Mouse (Mus musculus) natural killer cell, adult 2 months (primary cell): ENCODE measurements at regions not wholly inside any gene's neighbourhood (a gene's known extent, or its start where the extent isn't known, plus 50 kb on each side); places are given as distances from the start of the nearest gene placed in this dataset.

Source experiments
- DNase-seq, 2 experiments: peaks; one replicate each; pipeline ENCODE4 v3.0.0; 2022; ENCODE audit warnings: low spot score in 2 of 2

GRCm38 (mm10) chr12:32640591-32640990, 178.8 kb upstream of the Nampt start:
- no peak for DNase-seq

GRCm38 (mm10) chr12:32642493-32642892, 176.9 kb upstream of the Nampt start:
- peak in 1 of 2 experiments; percentile 23 for DNase-seq

DNA sequence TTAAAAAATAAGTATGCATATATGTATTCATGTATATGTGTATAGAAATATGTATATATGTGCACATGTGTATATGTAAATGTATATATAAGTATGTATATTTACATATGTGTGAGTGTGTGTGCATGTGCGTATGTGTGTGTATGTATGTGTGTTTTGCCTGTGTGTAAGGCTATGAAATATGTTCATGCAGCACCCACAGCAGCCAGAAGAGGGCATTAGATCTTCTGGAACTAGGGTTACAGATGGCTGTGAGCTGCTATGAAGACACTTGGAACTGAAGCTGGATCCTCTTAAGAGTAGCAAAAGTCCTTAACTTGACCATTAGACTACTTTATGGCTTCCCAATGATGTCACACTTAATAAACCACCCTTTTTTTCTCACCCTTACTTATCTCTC, 166.2 kb upstream of the Nampt start:
- DNase-seq = no peak

GRCm38 (mm10) chr12:32656194-32656593, 163.2 kb upstream of the Nampt start:
- no peak for DNase-seq

DNA sequence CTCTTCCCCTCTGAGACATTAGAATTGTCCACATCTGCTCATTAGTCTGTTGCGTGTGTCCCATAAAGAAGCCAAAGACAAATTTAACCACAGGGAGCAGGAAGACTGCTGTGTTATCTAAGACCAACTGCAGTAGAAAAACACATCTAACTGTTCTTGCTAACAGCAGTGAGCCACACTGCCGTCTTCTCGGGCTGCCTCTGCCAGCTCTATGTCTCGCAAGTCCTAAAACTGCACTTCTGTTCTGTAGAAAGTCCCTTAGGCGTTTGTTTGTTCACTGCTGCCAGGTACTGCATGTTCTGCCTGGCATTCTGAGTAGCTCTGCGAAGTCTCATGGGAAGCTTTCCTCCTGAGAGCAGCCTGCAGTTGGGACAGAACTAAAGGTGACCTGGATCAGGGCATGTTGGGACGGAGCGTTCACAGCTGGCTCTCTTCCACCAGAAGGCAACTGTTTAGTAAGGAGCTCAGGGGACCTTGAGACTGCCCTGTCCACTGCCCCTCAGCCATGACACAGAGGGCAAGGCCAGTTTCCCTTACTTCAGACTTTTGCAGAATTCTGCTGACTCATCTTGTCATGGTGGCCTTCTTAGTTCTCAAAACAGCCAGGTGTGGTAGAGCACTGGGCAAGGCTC, 157.4 kb upstream of the Nampt start:
- DNase-seq = no peak

GRCm38 (mm10) chr12:32666040-32666439, 153.3 kb upstream of the Nampt start:
- no peak for DNase-seq

- no peak for DNase-seq
Measured at GRCm38 (mm10) chr12:32677908-32678307, 141.4 kb upstream of the Nampt start.

DNA sequence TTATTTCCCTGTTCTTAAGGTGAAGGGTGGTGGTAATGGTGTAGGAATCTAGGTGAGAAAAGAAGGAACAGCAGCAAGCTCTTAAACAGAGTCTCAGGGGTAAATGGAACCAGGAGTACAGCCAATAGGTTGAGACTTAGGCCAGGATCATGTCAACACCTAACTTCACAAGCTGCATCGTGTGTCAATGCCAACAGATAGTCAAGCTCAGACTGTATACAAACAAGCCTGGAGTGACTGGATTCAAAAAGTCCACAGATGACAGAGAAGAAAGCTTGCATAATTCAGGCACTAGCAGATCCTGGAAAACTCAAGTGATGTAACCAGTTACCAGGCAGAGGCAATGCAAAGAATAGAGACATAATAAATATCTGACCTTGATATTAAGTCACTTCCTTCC, 140.6 kb upstream of the Nampt start:
- no peak for DNase-seq

DNA sequence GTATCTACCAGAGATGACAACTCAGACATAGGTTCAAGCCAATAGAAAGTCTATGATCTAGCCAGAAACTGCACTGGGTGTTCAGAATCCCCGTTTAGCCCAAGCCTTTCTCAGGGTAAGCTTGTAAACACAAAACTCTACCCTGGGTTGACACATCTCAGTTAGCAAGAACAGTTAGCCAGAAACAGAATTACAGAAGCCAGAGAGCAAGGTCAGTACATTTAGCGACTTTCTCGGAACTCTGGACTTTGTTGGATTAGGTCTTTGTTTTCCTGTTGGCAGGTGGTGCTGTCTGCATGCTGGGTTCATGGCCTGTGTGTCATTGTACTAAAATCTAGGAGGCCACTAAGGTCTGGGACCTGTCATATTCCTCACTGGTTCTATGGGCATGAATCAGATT, 137.4 kb upstream of the Nampt start:
- DNase-seq = no peak

- no peak for DNase-seq
Measured at GRCm38 (mm10) chr12:32683375-32683774, 136.0 kb upstream of the Nampt start.

DNA sequence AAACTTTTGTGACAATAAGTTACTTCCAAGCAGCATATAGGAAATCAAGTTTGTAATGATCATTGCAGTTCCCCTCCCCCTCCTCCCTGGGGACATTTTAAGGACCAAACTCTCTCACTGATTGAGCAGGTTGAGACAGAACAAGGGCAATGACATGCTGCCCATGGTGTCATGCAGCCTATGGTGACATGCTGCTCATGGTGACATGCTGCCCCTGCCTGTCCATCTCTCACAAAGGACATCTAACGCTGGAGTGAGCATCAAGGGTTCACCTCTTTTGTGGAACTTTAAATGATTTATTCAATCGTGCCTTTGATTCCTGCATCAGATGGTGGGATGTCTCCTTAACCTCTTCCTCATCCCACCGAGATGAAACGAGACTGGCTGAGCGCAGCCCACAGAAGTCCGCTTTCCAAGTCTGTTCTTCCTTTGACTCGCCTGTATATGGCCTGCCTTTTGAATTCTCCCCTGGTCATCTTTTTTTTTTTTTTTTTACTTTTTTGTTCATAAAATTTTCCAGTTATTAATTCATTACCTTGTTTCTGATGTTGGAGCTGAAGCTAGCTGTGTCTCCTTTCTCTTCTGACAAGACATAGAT, 133.5 kb upstream of the Nampt start:
- no peak for DNase-seq

DNA sequence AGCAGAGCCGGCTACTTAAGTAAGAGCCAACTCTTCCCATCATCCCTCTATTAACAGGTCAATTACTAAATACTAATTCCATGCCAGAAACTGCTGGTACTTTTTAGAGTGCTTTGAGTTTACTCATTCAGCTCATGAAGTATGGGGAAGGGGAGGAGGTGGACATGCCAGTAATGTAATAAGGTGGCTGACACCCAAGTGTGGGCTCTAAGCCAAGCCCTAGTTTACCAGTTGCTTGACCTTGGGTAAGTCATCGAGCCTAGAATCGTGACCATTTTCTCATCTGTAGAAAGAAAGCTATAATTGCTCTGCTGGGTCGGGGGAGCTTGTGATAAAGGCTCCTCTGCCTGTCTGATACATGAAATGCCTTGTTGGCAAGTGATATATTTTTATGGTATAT, 130.0 kb upstream of the Nampt start:
- DNase-seq = no peak

DNA sequence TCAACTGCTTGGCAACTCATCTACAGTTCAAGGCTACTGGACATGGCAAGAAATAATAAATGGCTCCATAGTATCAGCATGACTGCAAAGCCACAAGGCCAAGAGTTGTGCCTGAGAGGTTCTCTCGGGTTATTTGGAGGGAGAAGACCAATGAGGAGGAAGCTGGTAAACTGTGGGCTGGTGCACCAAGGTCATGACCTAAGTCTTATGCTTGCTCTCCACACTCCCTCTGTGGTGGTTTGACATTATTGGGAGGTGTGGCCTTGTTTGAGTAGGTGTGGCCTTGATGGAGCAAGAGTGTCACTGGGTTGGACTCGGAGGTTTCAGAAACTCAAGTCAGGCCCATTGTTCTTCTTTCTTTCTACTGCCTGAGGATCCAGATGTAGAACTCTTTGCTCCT, 129.2 kb upstream of the Nampt start:
- DNase-seq = no peak

DNA sequence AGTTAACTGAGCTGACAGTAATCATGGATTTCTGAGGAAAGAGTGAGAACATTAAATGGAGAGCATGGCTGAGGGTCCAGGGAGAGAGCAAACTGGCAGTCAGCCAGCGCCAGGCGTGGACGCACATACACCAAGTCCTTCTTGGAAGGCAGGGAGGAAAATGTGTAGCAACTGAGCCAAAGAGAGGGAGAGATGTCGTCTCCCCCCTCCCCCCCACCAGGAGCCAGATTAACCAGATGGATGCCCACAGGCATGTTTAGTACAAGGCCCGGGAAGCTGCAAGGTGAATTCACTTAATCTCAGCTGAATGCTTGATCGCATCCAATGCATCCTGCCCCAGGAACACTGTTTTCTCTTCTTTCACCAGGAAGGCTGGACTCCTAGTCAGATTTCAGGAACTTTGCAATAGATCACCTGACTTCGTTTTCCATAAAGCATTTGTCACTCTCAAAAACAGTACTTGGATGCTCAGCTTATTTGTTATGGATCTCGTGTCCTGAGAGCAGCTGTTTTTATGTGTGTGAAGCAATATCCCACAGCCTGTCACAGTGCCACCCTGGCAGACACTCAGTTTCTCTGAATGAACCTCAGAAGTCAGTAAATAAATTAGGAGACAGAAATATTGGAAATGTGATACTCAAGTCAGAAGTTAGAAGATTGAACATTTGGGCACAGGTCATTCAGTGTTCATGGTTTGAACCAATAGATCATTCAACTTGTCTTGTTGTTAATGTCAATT, 127.1 kb upstream of the Nampt start:
- DNase-seq = no peak

- DNase-seq = no peak
Measured at GRCm38 (mm10) chr12:32692962-32693361, 126.4 kb upstream of the Nampt start.

- no peak for DNase-seq
Measured at GRCm38 (mm10) chr12:32693678-32694077, 125.7 kb upstream of the Nampt start.

DNA sequence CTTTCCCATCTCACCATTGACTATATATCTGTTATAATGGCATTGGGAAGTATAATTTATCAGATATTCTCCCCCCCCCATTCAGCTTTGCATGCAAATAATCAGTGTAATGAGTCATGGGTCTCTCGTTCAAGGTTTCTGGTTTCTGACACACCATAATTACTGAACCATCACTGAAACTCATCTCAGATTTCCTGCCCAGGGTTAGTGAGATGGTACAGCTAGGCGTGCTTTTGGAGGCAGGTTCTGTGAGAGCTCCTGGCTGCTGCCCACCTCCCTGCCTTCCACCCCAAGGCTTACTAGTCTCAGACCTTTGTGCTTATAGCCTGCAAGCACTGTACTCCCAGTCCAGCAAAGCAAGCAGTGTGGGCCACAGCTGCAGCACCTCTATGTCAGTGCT, 122.5 kb upstream of the Nampt start:
- DNase-seq = peak in 1 of 2 experiments; percentile 9

DNA sequence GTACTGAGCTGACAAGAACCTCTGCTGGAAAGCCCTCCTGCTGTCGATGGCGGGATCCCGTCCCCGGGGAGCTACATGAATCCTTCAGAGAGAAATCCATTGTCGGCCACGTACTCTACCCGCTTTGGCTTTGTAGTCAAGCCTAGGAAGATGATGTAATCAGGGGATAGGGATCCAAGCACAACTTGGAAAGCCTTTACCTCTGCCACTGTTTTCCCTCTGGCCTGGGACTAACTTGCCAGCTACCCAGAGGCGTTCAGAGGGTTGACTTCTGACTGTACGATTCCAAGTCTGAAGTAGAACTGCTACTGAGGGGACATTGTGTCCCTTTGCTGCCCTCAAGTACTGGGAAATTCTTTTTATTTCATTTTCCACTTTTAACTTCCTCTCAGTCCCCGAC, 110.2 kb upstream of the Nampt start:
- DNase-seq = no peak

DNA sequence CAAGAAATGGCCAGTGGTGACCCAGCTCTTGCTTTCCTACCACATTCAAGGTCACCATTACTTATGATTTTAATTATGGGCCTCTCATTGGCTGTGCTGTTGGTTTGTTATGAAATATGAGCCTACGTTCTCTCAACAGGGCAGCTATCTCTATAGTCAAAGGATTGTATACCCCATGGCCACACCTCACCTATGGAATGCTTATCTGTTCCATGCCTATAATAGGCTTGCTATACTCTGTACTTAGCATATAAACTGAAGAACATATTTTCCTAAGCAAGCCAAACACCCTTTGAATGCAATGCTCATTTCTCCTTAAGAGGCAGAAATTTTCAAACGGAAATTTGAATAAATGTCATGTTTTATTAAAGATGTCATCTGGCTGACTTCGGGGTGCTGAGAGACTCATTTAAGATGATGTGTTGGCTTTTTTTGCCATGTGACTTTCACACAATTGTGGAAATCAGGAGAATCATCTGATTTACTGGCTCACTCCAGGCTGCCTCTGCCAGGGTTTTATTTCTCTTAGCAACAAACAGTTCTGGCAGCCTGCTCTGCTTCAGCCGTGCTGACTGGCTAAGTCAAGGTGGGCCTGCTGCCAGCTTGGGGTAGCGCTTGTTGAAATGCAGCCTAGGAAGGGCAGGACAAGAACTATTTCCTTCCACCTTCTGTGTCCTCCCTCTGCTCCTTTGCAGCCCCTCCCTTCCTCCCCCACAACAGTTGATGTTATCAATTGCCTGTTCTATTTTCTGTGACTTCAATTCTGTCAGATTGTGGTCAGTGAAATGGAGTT, 102.0 kb upstream of the Nampt start:
- DNase-seq = no peak

DNA sequence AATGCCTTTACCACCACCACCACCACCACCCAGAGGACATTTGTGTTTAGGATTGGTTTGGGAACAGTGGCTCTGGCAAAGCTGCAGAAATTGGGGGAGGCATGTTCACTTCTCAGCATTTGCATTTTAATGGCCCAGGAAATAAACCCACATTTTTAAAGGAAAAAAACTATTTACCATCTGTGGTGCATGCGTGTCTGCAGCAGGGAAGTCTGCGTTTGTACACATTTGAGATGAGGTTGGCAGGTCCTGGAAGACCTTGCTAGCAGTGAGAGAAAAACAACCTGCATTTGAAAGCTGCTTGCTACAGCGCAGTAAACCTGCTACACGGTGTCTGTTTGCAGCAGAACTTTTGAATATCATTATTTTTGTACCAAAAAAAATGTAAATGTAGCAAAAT, 100.1 kb upstream of the Nampt start:
- DNase-seq = no peak

DNA sequence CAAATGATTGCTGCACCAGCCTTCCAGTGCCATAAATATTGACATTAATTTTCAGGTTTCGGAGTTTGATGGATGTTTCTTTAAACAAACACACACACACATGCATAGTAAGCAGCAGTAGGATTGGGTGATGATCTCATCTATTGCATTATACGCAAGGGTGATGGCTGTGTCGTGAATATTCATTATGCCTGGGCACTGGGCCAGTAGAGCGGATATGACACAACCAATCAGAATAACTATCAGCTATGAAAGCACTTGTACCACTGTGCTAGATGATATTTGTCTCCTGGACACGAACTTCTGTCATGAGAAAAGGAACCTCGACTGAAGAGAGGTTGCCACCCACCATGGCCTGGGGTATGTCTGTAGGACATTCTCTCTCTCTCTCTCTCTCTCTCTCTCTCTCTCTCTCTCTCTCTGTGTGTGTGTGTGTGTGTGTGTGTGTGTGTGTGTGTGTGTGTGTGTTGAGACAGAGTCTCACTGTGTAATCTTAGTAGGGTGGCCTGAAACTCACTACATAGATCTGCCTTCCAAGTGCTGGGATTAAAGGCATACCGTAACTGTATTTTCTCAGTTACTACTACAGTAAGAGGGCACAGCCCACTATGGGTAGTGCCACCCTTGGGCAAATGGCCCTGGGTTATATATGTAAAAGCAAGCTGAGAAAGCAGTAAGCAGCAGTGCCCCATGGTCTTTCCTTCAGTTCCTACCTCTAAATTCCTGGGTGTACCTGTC, 94.7 kb upstream of the Nampt start:
- DNase-seq = no peak

GRCm38 (mm10) chr12:32727539-32727938, 91.8 kb upstream of the Nampt start:
- DNase-seq = no peak
